Mouse (Mus musculus) thymus, adult 2 months (tissue): ENCODE results near the gene Cep104. TPM values are rescaled to one million over a fixed set of nuclear protein-coding genes. Genes with fewer than 3 reads are reported as not detected.

Experiments used
- DNase-seq: peaks from one replicate; pipeline ENCODE4 v3.0.0; 2021
- H3K27ac ChIP-seq: fragments of 200-500 bp; 2 replicates; pipeline ENCODE4 v1.5.1; 2012; ENCODE audit warnings: low read length, control low read depth; ENCODE audit not compliant: control insufficient read depth, insufficient read depth
- H3K27me3 ChIP-seq: fragments of 200-500 bp; 2 replicates; pipeline ENCODE4 v1.6.1; 2012; ENCODE audit warnings: mild to moderate bottlenecking, low read length, moderate library complexity, mixed read lengths; ENCODE audit not compliant: control insufficient read depth, insufficient read depth
- H3K36me3 ChIP-seq: fragments of 200-500 bp; 2 replicates; pipeline ENCODE4 v1.6.1; 2012; ENCODE audit warnings: mild to moderate bottlenecking, low read length, moderate library complexity; ENCODE audit not compliant: control insufficient read depth, insufficient read depth
- H3K4me1 ChIP-seq: fragments of 200-500 bp; replicated peaks from 2 replicates; pipeline ENCODE4 v1.6.1; 2012; ENCODE audit warnings: low read length; ENCODE audit not compliant: control insufficient read depth, insufficient read depth
- H3K4me3 ChIP-seq: fragments of 200-500 bp; 2 replicates; pipeline ENCODE4 v1.5.1; 2012; ENCODE audit warnings: mild to moderate bottlenecking, low read length, control low read depth, moderate library complexity; ENCODE audit not compliant: control insufficient read depth, insufficient read depth
- CTCF ChIP-seq: fragments of 200-500 bp; IDR thresholded peaks from 2 replicates; pipeline ENCODE4 v1.5.1; 2012; ENCODE audit warnings: mild to moderate bottlenecking, control low read depth, low read length, moderate library complexity, borderline replicate concordance; ENCODE audit not compliant: control insufficient read depth, poor library complexity, insufficient read depth; ENCODE audit errors: extremely low read depth
- POLR2A ChIP-seq: fragments of 200-500 bp; IDR thresholded peaks from 2 replicates; pipeline ENCODE4 v1.6.1; 2012; ENCODE audit warnings: mild to moderate bottlenecking, low read length, control low read depth, moderate library complexity; ENCODE audit not compliant: control insufficient read depth, poor library complexity, insufficient read depth; ENCODE audit errors: extremely low read depth
- WGBS: fragments of 180-500 bp; shearing (Covaris S2); methylation state at CpG from one replicate; pipeline ENCODE4 v1.1.7; 2018; 5-methylcytosine and 5-hydroxymethylcytosine counted together
- polyA plus RNA-seq: library from polyadenylated mRNA; depleted of rRNA; stranded (reverse); fragments of >200 nt; gene quantifications from 2 replicates; pipeline ENCODE4 v1.2.3, GENCODE M21; 2012

Gene Cep104
- polyA plus RNA-seq, 1 experiment, result 24.5 TPM

DNA sequence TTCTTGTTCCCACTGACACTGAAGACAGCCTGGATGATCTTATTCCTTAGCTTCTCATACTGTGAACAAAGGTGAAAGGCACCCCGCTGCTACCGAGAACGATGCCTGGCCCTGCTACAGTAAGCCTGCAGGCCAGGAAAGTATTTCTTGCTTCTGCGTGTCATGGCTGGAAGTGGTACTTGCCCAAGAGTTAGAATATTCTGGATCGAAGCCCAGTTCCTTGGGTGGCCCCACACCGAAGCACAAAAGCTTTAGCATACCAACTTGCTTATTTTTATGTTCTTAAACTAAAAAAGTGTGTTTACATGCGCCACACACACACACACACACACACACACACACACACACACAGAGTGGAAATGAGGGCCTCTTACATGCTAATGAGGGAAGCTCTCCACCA lies 53.1 kb downstream of the Cep104 start:
- Histone ChIP-seq H3K4me3 (no peak overlapping the region), H3K36me3 (no peaks in the 10 kb centered on the region), H3K27me3 (no peaks in the 10 kb centered on the region), H3K4me1 (0 out of 2 replicates have a peak, but pooled peaks cover 5% of the 10 kb centered on the region), H3K27ac (no peak overlapping the region)
- TF ChIP-seq CTCF, result no peak
- TF ChIP-seq POLR2A, result no peak
- 88% methylated on average over 7 of the region's 7 CpGs for WGBS
- no peak for DNase-seq

DNA sequence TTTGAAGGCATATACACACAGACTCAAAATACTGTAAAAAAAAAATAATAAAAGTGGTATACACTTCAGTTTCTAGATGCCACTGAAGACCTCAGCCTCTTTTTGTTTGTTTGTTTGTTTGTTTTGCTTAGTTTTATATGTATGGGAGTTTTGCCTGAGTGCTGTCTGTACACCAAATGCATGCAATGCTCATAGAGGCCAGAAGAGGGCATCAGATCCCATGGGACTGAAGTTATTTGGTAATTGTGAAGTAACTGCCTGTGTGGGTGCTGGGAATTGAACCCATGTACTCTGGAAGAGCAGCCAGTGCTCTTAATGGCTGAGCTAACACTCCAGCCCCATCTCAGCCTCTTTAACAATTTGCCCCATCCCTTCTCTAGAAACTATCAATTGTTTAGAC lies 53.7 kb downstream of the Cep104 start:
- no peak for DNase-seq
- no peak overlapping the region for H3K4me3 ChIP-seq
- H3K4me1 ChIP-seq, result 0 out of 2 replicates have a peak, but pooled peaks cover 5% of the 10 kb centered on the region
- no peak overlapping the region for H3K27ac ChIP-seq
- TF ChIP-seq POLR2A, result no peak
- no peaks in the 10 kb centered on the region for H3K27me3 ChIP-seq
- no peaks in the 10 kb centered on the region for H3K36me3 ChIP-seq

GRCm38 (mm10) chr4:154037123-154037522 lies 62.1 kb downstream of the Cep104 start:
- no peaks in the 10 kb centered on the region for H3K36me3 ChIP-seq
- no peak for DNase-seq
- no peak for TF ChIP-seq CTCF
- H3K4me3 ChIP-seq, result no peak overlapping the region
- H3K27me3 ChIP-seq, result no peaks in the 10 kb centered on the region
- H3K27ac ChIP-seq, result no peak overlapping the region
- WGBS, result 59% methylated on average over 3 of the region's 3 CpGs
- no peaks in the 10 kb centered on the region for H3K4me1 ChIP-seq

DNA sequence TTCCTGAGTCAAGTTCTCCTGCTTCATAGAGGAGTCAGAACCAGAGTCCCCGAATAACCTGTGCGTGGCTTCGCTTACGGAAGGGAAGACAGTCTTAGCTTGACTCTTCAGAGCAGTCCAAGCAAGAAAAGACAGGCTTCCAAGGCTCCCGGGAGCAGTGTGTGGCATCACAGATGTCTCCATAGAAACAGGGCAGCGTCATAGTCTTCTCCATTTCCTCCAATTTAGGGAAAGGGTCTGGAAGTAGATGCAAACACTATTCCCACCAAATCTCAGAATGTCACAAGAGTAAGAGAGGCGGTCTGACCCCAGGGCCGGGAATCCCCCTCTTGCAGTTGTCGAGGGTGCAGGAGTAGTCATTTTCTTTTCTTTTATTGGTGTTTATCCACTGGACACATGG lies 67.6 kb downstream of the Cep104 start, which contains the start of gene Ccdc27:
Ccdc27 (minus strand) TSS at position 101 of the 400 bp plus-strand sequence.
- no peaks in the 10 kb centered on the region for H3K4me1 ChIP-seq
- H3K36me3 ChIP-seq, result no peaks in the 10 kb centered on the region
- no peaks in the 10 kb centered on the region for H3K27me3 ChIP-seq
- DNase-seq, result no peak
- 87% methylated on average over 9 of the region's 9 CpGs for WGBS
- H3K27ac ChIP-seq, result no peak within 1 kb of the TSS
- TF ChIP-seq POLR2A (no peak), CTCF (no peak)
- no peak within 1 kb of the TSS for H3K4me3 ChIP-seq

- Histone ChIP-seq H3K27me3 (no peaks in the 10 kb centered on the region), H3K27ac (no peak overlapping the region), H3K4me3 (no peak overlapping the region), H3K4me1 (no peaks in the 10 kb centered on the region), H3K36me3 (no peaks in the 10 kb centered on the region)
- WGBS, result 73% methylated on average over 5 of the region's 5 CpGs
- no peak for DNase-seq
- TF ChIP-seq POLR2A (no peak), CTCF (no peak)
These were observed 70.8 kb downstream of the Cep104 start for GRCm38 (mm10) chr4:154045837-154046236.

DNA sequence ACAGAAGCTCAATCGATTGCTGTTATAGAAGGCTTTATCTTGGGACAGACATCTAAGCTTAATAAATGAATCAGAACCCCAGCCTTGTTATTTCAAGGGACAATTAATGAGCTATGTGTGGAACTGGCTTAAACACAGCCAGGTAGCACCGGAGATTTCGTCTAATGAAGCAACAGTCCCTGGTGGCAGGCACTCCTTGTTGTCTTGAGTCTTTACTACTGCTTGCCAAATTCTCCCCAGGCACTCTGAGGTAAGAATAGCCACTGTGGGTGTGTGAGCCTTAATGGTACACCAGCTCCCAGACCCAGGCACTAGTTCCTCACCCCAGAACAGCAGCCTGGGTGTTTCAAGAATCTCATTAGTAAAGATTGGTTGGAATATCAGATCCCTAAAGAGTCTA lies 76.4 kb downstream of the Cep104 start:
- no peak for DNase-seq
- whole genome bisulfite sequencing, result 93% methylated on average over 3 of the region's 3 CpGs
- H3K27me3 ChIP-seq, result no peaks in the 10 kb centered on the region
- no peak overlapping the region for H3K27ac ChIP-seq
- H3K4me3 ChIP-seq, result no peak overlapping the region
- no peaks in the 10 kb centered on the region for H3K36me3 ChIP-seq
- H3K4me1 ChIP-seq, result no peaks in the 10 kb centered on the region
- TF ChIP-seq CTCF (no peak), POLR2A (no peak)

- 67% methylated on average over 4 of the region's 4 CpGs for WGBS
- H3K36me3 ChIP-seq, result no peaks in the 10 kb centered on the region
- no peak for TF ChIP-seq CTCF
- no peak for TF ChIP-seq POLR2A
- H3K4me1 ChIP-seq, result no peaks in the 10 kb centered on the region
- H3K27me3 ChIP-seq, result no peaks in the 10 kb centered on the region
- no peak for DNase-seq
- no peak overlapping the region for H3K27ac ChIP-seq
- no peak overlapping the region for H3K4me3 ChIP-seq
These were observed 78.1 kb downstream of the Cep104 start for GRCm38 (mm10) chr4:154053065-154053464.
